Mouse (Mus musculus): ENCODE measurements around the gene Prap1. TPM values are rescaled to one million over a fixed set of nuclear protein-coding genes. Genes with fewer than 3 reads are reported as not detected.

The Prap1 gene
- polyA plus RNA-seq, 1 experiment from 2014 or later: not detected

DNA sequence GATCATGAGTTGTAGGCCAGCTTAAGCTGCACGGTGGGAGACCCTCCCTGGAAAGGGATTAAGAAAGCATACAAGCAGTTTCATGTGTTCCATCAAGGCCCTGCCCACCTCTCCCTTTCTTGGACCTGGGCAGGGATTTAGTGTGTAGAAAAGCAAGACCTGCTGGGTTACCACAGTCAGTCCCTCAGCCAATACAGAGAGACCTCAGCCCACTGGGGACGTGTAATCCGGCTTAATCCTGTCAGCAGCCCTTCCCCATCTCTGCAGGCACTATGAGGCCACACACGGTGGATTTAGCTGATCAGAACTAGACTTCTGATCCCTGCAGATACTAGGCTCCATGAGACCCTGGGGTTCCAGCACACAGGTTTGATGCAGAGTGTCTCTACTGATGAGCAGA is 33.6 kb upstream of the Prap1 start:
- H3K4me3 ChIP-seq (ENCODE audit: low read length): no peak overlapping the region
- H3K4me2 ChIP-seq (ENCODE audit: low read depth, low read length): no peak overlapping the region
- H3K4me1 ChIP-seq (replicated peaks; ENCODE audit: control insufficient read depth, insufficient read depth, low read length): peaks cover 11% of the 10 kb centered on the region
- WGBS: 40% methylated on average over 4 of the region's 4 CpGs
- H3K27ac ChIP-seq (ENCODE audit: low read length): no peak overlapping the region
- no peaks in the 10 kb centered on the region for H3K9me3 ChIP-seq (ENCODE audit: control insufficient read depth, low read length)
- peaks cover 84% of the 10 kb centered on the region for H3K27me3 ChIP-seq (ENCODE audit: control insufficient read depth, insufficient read depth, low read depth, low read length)
- no peak for ATAC-seq (ENCODE audit: low read depth)
- H3K9ac ChIP-seq (ENCODE audit: low read length): no peak overlapping the region
- H3K36me3 ChIP-seq (ENCODE audit: control insufficient read depth, insufficient read depth, low read length): no peaks in the 10 kb centered on the region

DNA sequence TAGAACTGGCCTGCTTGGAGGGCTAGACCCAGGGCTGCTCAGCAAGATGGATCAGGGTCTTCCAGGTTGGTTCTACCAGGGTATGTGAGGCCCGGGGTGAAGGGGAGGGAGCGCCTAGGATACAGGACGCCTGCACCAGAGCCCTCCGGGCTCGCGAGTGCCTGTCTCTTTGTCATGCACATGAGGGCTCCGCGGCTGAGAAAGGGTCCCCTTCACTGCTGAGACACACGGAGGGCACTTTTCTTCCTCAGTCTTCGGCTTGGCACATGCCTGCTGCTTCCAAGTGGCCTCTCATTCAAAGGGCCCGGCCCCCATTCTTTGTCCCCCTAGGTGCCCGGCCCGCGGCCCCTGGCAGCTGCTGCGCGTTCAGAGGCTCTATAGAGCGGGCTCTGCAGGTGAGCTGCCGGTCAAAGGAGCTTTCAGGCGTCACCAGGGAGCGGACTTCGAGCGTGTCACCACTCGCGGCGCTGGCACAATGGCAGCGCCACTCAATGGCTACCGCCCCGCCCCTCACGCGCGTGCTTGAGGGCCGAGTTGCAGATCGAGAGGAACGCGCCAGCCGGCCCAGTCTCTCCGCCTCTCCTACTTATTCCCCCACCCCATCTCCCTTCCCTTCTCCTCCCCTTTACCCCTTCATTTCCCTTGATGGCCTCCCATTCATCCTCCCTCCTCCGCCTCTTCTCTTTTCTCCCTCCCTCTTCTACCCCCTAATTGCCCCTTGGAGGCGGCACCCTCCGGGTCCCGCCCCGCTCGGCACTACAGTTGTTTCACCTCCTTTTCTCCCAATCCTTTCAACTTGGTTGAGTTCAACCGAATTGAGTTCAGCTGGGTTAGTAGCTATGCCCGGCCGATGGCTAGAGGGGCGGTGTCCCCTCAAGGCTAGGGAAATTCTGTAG is 32.0 kb upstream of the Prap1 start:
- Histone ChIP-seq H3K9ac (ENCODE audit: low read length) (no peak overlapping the region), H3K4me3 (ENCODE audit: low read length) (peak overlapping the region; percentile 39), H3K27me3 (ENCODE audit: control insufficient read depth, insufficient read depth, low read depth, low read length) (peaks cover 75% of the 10 kb centered on the region), H3K4me2 (ENCODE audit: low read depth, low read length) (peak overlapping the region; percentile 59), H3K4me1 (replicated peaks; ENCODE audit: control insufficient read depth, insufficient read depth, low read length) (peaks cover 11% of the 10 kb centered on the region), H3K27ac (ENCODE audit: low read length) (no peak overlapping the region), H3K9me3 (ENCODE audit: control insufficient read depth, low read length) (no peaks in the 10 kb centered on the region), H3K36me3 (ENCODE audit: control insufficient read depth, insufficient read depth, low read length) (no peaks in the 10 kb centered on the region)
- ATAC-seq (ENCODE audit: low read depth): peak; percentile 51
- WGBS: 2% methylated on average over 47 of the region's 47 CpGs

DNA sequence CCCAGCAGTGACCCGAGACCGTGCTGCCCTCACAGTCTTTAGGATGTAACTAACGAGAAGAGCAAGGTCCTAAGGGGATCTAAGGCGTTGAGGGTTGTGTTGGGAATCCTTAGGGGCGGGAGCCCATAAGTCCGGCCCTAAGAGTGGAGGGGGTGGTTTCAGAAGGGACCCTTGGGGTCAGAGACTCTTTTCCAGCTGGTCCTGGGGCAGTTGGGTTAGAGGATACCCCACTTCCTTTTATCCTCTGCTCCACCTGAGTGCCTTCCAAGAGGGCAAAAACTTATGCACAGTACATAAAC is 31.4 kb upstream of the Prap1 start:
- no peak overlapping the region for H3K4me3 ChIP-seq (ENCODE audit: low read length)
- H3K36me3 ChIP-seq (ENCODE audit: control insufficient read depth, insufficient read depth, low read length): no peaks in the 10 kb centered on the region
- H3K4me1 ChIP-seq (replicated peaks; ENCODE audit: control insufficient read depth, insufficient read depth, low read length): peaks cover 11% of the 10 kb centered on the region
- WGBS: 3% methylated on average over 6 of the region's 6 CpGs
- peaks cover 69% of the 10 kb centered on the region for H3K27me3 ChIP-seq (ENCODE audit: control insufficient read depth, insufficient read depth, low read depth, low read length)
- no peaks in the 10 kb centered on the region for H3K9me3 ChIP-seq (ENCODE audit: control insufficient read depth, low read length)
- H3K27ac ChIP-seq (ENCODE audit: low read length): no peak overlapping the region
- H3K4me2 ChIP-seq (ENCODE audit: low read depth, low read length): peak overlapping the region; percentile 59
- H3K9ac ChIP-seq (ENCODE audit: low read length): no peak overlapping the region
- ATAC-seq (ENCODE audit: low read depth): no peak

DNA sequence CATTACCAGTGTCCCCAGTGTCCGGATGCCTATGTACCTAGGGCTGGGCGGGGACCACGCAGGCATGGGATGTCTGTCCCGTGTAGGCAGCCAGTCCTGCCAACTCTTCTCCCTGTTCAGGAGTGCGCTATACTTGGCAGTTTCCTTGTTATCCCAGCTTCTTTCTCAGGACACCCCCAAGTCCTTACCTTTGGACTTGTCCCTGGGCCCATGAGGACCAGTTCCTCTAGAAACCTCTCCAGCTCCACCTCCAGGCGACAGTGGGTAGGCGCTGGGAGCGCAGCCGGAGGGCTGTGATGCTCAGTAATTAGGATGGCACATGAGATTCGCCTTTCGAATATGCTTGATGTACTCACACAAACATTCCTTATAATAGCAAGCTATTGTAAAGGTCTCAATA is 30.9 kb upstream of the Prap1 start:
- no peak overlapping the region for H3K9ac ChIP-seq (ENCODE audit: low read length)
- ATAC-seq (ENCODE audit: low read depth): no peak
- H3K27me3 ChIP-seq (ENCODE audit: control insufficient read depth, insufficient read depth, low read depth, low read length): peaks cover 64% of the 10 kb centered on the region
- no peaks in the 10 kb centered on the region for H3K9me3 ChIP-seq (ENCODE audit: control insufficient read depth, low read length)
- WGBS: 17% methylated on average over 11 of the region's 11 CpGs
- no peak overlapping the region for H3K4me3 ChIP-seq (ENCODE audit: low read length)
- H3K4me1 ChIP-seq (replicated peaks; ENCODE audit: control insufficient read depth, insufficient read depth, low read length): peaks cover 11% of the 10 kb centered on the region
- H3K27ac ChIP-seq (ENCODE audit: low read length): no peak overlapping the region
- no peak overlapping the region for H3K4me2 ChIP-seq (ENCODE audit: low read depth, low read length)
- H3K36me3 ChIP-seq (ENCODE audit: control insufficient read depth, insufficient read depth, low read length): no peaks in the 10 kb centered on the region

DNA sequence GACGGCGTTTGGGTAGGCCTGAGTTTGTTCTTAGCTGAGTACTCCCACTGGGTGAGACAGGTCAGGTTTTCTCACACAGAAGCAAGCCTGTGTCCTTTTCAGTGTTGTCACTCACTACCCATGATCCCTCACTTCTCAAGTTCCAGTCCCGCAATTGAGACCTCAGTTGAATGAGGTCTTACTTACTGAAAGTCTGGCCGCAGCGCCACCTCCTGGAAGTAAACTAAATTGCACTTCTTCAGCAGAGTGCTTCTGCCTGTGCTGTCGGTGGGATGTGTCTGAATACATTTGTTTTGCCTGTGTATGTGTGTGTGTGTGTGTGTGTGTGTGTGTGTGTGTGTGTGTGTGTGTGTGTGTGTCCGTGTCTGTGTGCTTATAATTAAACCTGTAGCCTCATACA is 30.1 kb upstream of the Prap1 start:
- Histone ChIP-seq H3K27ac (ENCODE audit: low read length) (no peak overlapping the region), H3K9ac (ENCODE audit: low read length) (no peak overlapping the region), H3K9me3 (ENCODE audit: control insufficient read depth, low read length) (no peaks in the 10 kb centered on the region), H3K4me1 (replicated peaks; ENCODE audit: control insufficient read depth, insufficient read depth, low read length) (peaks cover 9% of the 10 kb centered on the region), H3K4me2 (ENCODE audit: low read depth, low read length) (no peak overlapping the region), H3K27me3 (ENCODE audit: control insufficient read depth, insufficient read depth, low read depth, low read length) (peaks cover 56% of the 10 kb centered on the region), H3K36me3 (ENCODE audit: control insufficient read depth, insufficient read depth, low read length) (no peaks in the 10 kb centered on the region), H3K4me3 (ENCODE audit: low read length) (no peak overlapping the region)
- WGBS: 16% methylated on average over 7 of the region's 7 CpGs
- ATAC-seq (ENCODE audit: low read depth): no peak

DNA sequence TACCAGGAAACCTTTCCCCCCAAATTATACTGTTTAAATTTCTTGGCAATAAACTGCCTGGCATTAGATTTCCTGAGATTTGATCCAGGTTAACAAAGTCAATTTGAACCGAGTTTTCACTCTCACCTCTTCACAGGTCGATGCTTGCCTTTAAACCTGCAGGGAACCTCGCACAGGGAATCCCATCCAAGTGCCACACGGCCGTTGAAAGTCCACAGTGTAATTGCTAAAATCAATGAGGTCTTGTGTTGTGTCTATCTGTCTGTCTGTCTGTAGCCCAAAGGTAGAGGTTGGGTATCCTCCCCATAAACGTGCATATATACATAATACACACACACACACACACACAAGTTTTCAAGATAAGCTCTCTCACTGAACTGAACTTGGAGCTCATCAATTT is 25.8 kb upstream of the Prap1 start:
- Histone ChIP-seq H3K4me2 (ENCODE audit: low read depth, low read length) (no peak overlapping the region), H3K27me3 (ENCODE audit: control insufficient read depth, insufficient read depth, low read depth, low read length) (peaks cover 19% of the 10 kb centered on the region), H3K4me1 (replicated peaks; ENCODE audit: control insufficient read depth, insufficient read depth, low read length) (no peaks in the 10 kb centered on the region), H3K9me3 (ENCODE audit: control insufficient read depth, low read length) (no peaks in the 10 kb centered on the region), H3K4me3 (ENCODE audit: low read length) (no peak overlapping the region), H3K27ac (ENCODE audit: low read length) (no peak overlapping the region), H3K36me3 (ENCODE audit: control insufficient read depth, insufficient read depth, low read length) (no peaks in the 10 kb centered on the region), H3K9ac (ENCODE audit: low read length) (no peak overlapping the region)
- ATAC-seq (ENCODE audit: low read depth): no peak
- 57% methylated on average over 6 of the region's 6 CpGs for WGBS

DNA sequence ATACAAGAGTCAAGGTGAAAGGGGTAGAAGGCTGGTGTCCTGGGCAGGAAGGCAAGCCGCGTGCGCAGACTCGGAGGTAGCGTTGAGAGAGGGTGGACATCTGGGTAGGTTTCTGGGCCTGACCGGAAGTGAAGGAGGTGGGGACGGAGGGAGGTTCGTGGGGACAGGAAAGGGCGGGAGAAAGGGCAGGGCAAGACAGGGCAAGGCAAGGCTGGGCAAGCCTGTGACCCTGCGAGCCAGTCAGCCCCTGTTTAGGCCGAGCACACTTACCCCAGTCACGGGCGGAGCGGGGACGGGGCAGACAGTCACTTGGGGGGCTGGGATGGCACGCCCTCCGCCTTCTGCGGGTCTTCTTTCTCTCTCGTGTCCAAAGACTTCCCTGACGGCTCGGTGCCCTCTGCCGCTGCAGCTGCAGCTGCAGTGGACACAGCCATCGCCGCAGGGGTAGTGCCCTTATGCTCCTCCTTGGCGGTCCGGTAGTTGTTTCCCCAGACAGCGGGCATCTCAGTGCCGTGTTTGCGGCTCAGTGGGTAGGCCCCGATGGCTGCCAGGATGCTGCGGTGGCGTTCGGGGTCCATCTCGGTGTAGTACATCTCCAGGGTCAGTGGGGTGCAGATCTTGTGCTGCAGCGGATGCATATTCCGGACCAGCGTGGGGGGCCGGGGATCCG is 23.0 kb upstream of the Prap1 start:
- Histone ChIP-seq H3K4me1 (replicated peaks; ENCODE audit: control insufficient read depth, insufficient read depth, low read length) (no peaks in the 10 kb centered on the region), H3K9me3 (ENCODE audit: control insufficient read depth, low read length) (no peaks in the 10 kb centered on the region), H3K4me3 (ENCODE audit: low read length) (peak overlapping the region; percentile 38), H3K27me3 (ENCODE audit: control insufficient read depth, insufficient read depth, low read depth, low read length) (peaks cover 6% of the 10 kb centered on the region), H3K4me2 (ENCODE audit: low read depth, low read length) (peak overlapping the region; percentile 58), H3K36me3 (ENCODE audit: control insufficient read depth, insufficient read depth, low read length) (no peaks in the 10 kb centered on the region), H3K27ac (ENCODE audit: low read length) (no peak overlapping the region), H3K9ac (ENCODE audit: low read length) (peak overlapping the region; percentile 54; the same call in 1 of the 2 replicates)
- 20% methylated on average over 35 of the region's 39 CpGs for WGBS
- ATAC-seq (ENCODE audit: low read depth): peak; percentile 59

DNA sequence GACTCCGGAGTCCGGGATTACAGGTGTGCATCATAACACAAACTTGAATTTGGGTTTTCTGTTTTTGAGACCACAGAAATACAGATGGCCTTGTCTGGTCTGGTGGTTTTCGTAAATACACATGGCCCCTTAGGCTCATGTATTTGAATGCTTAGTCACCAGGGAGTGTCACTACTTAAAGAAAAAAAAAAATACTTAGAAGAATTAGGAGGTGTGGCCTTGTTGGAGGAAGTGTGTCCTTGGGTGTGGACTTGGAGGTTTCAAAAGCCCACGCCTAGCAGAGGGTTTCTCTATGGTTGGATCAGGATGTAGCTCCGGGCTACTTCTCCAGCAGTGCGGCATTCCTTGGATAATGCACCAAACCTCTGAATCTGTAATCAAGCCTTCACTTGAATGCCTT is 15.5 kb upstream of the Prap1 start:
- Histone ChIP-seq H3K27me3 (ENCODE audit: control insufficient read depth, insufficient read depth, low read depth, low read length) (peaks cover 37% of the 10 kb centered on the region), H3K4me3 (ENCODE audit: low read length) (no peak overlapping the region), H3K36me3 (ENCODE audit: control insufficient read depth, insufficient read depth, low read length) (no peaks in the 10 kb centered on the region), H3K9ac (ENCODE audit: low read length) (no peak overlapping the region), H3K27ac (ENCODE audit: low read length) (no peak overlapping the region), H3K4me1 (replicated peaks; ENCODE audit: control insufficient read depth, insufficient read depth, low read length) (no peaks in the 10 kb centered on the region; the same call in 1 of the 2 replicates), H3K4me2 (ENCODE audit: low read depth, low read length) (no peak overlapping the region), H3K9me3 (ENCODE audit: control insufficient read depth, low read length) (no peaks in the 10 kb centered on the region)
- WGBS: 65% methylated on average over 6 of the region's 6 CpGs
- ATAC-seq (ENCODE audit: low read depth): no peak

DNA sequence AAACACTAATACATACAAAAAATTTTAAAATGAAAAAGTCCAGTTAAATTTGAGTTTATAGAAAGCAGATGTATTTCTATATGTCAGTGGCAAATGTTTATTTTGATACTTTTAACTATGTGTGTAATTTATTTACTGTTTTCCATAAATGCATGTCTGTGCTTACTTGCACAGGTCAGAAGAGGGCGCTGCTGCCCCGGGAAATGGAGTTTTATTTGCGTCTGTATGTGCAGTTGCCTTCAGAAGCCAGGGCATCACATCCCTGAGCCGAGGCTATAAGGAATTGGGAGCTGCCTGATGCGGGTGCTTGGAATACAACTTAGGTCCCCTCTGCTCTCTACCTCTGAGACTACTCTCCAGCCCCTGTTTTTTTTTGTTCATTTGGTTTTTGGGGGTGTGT is 14.5 kb upstream of the Prap1 start:
- Histone ChIP-seq H3K4me2 (ENCODE audit: low read depth, low read length) (no peak overlapping the region), H3K9ac (ENCODE audit: low read length) (no peak overlapping the region), H3K4me3 (ENCODE audit: low read length) (no peak overlapping the region), H3K4me1 (replicated peaks; ENCODE audit: control insufficient read depth, insufficient read depth, low read length) (no peaks in the 10 kb centered on the region; the same call in 1 of the 2 replicates), H3K27me3 (ENCODE audit: control insufficient read depth, insufficient read depth, low read depth, low read length) (peaks cover 39% of the 10 kb centered on the region), H3K27ac (ENCODE audit: low read length) (no peak overlapping the region), H3K36me3 (ENCODE audit: control insufficient read depth, insufficient read depth, low read length) (no peaks in the 10 kb centered on the region), H3K9me3 (ENCODE audit: control insufficient read depth, low read length) (no peaks in the 10 kb centered on the region)
- 4% methylated on average over 5 of the region's 5 CpGs for WGBS
- no peak for ATAC-seq (ENCODE audit: low read depth)

Data from lung, embryonic 16.5 days (tissue).